Mouse (Mus musculus): ENCODE measurements around the gene Chrne.
A peak's percentile ranks its signal among the peaks of the same experiment; 100 is the strongest.

The Chrne gene

DNA sequence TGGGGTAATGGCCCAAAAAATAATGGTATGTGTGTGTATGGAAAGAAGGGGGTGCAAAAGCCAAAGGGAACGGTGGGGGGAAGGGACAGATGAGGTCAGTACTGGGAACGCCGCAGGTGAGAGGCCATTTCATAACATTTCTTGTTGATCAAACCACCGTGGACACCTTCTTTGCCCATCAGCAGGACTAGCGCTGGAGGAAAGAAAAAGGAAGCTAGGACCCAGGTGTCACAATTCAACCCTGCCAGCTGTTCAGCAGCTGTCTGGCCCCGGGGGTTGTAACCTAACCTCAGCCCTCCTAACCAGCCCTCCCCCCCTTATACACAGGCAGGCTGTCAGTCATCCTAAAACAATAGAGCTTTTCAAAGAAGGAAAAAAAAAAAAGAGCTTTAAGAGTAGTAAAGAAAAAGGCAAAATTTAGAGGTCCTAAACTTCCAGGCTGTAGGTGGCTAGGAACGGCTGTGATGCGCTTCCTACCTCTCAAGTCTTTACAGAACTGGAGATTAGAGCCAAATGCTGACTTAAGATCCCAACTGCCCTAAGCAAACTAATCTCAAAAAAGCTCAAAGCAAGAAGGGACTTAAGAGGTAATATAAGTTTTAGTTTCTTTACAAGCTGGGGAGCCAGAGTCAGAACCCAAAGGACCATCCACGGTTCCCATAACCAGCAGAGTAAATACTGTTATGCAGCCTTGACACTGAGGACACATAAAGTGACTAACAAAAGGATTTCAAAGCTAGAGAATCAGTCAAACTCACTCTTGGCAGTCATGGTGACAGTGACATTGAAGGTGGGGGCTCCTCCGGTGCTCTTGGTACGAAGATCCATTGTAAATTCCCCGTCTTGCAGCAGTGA lies 33.2 kb upstream of the Chrne start:
- no peak for DNase-seq (ENCODE audit: low spot score in 2 of 2)

DNA sequence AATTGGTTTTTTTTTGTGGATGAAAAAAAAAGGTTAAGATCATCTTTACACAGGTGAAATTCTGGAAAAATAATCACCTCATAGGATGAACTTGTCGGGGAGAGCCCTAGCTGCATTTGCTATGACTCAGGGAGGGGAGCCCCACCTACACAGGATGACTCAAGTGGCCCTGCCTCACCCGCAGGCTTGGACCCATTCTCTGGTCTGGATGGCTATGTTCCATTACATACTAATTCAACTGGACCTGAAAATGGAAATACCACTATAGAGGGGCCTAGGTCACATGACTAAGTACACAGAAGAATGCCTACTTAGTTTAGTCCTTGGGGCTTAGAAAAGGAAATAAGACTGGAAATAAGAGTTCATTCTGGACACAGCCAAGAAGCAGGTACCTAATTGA lies 32.4 kb upstream of the Chrne start:
- DNase-seq (ENCODE audit: low spot score in 2 of 2), result no peak

DNA sequence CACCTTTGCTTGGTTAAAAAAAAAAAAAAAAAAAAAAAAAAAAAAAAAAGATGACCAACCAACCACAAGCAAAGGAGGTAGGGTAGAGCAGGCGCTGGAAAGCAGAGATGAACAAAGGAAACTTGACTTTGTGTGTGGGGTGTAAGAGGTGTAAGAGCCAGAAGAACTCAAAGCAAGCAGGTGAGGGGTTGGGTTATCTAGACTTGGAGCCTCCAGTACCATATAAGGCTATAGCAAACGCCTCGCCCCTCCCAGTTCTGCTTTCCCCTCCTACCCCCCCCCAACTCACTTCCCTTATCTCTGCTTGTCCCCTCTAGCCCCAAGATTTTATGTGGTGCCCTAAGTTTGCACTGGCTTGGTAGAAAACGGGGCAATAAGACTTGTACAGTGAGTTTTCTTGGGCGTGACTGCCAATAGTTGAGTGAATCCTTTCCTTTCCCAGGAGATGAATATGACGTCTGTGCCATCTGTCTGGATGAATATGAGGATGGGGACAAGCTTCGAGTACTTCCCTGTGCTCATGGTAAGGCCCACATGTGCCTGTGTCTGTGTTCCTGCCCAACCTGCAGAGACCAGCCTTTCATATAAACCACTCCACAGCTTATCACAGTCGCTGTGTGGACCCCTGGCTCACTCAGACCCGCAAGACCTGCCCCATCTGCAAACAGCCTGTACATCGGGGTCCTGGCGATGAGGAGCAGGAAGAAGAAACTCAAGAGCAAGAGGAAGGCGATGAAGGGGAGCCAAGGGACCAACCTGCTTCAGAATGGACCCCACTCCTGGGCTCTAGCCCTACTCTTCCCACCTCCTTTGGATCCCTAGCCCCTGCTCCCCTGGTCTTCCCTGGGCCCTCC lies 31.5 kb upstream of the Chrne start:
- DNase-seq (ENCODE audit: low spot score in 2 of 2), result no peak

DNA sequence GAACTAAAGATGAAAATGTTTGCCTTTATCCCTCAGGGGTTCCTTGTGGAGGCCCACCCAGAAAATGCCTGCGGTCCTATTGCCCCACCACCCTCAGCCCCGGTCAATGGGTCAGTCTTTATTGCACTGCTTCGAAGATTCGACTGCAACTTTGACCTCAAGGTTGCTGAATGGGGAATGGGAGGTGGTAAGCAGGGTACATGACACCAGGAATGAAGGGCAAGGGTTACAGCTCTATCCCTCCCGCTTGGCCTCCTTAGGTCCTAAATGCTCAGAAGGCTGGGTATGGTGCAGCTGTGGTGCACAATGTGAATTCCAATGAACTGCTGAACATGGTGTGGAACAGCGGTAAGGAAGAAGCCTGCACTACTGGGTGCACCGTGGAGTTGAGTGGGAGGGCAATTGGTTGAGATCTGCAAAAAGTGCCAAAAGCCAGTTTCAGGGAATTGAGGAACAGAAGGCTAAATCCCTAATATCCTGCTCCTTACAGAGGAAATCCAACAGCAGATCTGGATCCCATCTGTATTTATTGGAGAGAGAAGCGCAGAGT lies 30.2 kb upstream of the Chrne start:
- no peak for DNase-seq (ENCODE audit: low spot score in 2 of 2)

DNA sequence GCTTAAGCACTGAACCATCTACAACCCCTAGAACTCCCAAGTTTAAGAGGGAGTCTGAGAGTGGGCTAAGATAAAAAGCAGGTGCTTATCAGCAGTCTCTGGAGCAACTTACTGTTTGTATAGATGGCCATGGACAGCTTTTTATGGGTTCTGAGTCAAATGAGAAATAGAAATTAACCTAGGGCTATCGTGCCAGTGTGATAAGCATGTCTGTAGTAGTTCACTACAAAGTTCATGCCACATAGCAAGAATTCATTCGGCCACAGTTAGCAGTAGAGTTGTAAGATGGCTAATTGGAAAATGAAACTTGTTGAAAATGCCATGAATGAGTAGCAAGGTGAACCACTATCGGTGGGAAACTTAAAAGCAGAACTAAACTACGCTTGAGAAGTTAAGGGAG lies 29.5 kb upstream of the Chrne start:
- no peak for DNase-seq (ENCODE audit: low spot score in 2 of 2)

DNA sequence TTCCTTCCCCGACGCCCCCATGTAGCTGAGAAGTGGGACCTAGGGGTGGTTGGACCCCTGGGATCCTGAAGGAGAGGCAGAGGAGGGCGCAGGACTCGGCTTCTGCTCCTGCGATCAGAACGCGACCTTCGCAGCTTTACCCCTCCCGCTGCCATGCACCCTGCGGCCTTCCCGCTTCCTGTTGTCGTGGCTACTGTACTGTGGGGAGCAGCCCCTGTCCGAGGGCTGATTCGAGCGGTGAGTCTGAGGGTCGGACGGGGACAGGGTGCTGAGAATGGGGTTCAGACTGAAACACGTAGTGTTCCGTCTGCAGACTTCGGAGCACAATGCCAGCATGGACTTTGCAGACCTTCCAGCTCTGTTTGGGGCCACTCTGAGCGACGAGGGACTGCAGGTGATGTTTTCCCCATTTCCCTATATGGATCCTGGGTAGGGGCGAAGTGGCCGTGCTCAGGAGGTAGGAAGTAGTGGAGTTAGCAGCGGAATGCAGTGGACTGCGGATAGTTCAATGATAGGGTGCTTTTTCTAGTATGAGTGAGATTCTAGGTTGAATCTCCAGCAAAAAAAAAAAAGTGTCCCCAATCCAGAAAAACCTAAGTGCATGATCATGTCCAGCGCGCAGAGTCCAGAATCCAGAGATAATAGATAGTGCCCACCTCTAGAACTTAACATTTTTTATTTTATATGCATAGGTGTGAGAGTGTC lies 28.9 kb upstream of the Chrne start:
- peak; percentile 62 to 86 for DNase-seq (ENCODE audit: low spot score in 2 of 2)

DNA sequence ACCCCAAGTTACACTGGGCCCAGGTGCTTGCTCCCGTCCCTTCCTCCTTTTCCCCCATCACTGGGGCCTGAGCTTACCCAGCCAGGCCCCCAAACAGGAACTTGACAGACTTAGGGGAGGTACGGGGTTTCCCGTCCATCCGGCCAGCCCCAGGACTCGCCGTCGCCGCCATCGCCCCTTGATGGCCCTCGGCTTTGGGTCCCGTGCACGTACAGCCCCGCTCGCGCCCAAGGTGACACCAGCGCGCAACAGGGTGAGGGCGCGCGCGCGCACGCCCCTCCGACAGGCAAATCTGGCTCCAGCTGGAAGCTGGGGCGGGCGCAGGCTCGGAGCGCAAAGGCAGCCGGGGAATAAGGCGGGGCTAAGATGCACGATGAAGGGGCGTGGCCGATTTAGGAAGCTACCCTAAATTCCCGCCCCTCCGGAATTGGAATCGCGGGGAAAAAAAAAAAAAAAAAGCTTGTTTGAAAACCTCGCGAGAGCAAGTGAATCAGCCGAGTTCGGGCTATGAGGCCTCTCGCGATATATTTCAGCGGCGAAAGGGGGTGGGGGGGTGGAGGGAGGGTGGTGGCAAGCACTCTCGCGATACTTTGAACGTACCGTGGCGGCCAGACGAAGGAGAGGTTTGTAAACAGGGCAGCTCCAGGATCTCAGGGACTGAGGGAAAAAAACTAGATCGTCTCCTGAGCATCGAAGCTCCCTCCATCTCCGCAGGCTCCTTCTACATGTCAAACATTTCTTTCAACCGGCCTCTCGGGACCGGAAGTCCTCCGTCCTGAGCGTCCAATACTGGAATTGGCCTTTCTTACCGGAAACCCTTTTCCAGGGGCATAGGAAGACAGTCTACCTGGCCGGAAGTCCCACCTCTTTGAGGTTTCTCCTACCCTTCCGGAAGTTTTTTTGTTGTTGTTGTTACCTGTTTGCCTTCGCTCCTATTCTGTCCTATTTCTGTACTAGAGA lies 28.0 kb upstream of the Chrne start, which contains the start of the genes Rnf167 and Slc25a11:
Gene Rnf167 (plus strand): TSS at position 545 of the 960 bp plus-strand sequence.
Gene Slc25a11 (minus strand): TSS at position 789 of the 960 bp plus-strand sequence.
- peak; percentile 96 to 97 for DNase-seq (ENCODE audit: low spot score in 2 of 2)

DNA sequence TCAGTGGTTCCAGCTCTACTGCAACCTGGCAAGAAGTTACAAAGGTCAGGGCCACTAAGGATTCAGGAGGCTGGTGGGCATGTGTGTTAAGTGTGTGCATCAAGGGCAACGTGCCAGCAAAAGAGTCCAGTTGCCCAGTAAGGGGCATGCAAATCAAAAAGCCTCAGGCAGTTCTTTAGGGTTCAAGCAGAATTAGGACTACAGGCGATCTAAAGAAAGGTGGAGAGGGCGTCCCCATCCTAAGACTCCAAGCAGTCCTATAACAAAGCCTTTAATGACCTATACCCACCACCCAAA lies 27.2 kb upstream of the Chrne start:
- DNase-seq (ENCODE audit: low spot score in 2 of 2), result no peak

DNA sequence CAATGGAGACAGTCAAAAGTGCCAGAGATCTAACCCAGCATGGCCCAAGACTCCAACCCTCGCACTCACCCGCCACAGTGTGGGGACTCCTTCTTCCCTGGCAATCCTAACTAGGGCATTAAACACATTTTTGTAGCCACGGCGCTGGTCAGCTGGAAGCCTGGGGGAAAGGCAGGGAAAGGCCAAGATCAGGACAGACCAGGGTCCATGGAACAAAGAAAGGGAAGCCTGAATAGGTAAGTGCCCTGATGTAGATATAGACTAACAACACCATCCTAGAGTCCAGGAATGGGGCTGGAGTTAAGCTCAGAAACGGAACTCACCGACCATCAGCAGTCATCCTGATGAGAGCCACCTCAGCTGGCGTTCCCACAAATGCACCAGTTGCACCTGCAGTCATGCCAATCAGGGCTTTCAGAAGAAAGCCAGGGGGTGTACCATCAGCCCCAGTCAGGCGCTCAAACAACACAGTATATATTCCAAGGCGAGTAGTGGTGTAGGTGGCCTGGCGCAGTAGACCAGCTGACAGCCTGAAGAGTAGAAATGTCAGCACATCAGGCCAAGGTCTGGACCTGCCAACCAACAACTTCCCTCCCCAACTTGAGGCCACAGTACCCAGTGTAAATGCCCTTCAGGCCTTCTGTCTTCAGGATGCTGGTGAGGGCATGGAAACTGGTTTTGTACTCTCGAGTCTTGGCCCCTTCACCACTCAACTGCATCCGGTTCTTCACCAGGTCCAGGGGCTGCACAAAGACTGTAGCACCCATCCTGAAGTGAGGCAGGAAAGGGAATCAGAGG lies 26.6 kb upstream of the Chrne start:
- peak in 1 of 2 experiments; percentile 64 for DNase-seq (ENCODE audit: low spot score in 2 of 2)

DNA sequence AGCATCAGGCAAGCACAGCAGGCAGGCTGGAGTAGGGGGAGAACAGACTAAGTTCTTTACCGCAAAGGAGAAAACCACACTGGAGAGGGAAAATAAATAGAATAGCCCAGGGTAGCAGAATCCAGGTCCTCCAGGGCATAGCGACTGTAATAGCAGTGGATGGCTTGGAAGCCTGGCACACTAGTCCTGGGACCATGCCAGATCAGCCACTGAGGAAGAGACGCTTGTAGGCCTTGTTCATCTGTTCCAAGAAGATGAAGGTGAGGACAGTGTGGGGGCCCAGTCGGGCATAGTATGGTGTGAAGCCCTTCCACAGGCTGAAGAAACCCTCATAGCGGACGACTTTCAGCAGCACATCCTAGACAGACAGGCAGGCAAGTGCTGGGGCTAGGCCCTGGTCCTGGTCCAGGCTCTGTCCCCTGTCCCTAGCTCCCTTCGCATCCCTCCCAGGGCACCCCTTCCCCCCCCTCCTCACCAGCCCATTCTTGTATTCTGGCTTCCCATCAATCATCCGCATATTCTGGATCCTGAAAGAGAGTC lies 25.6 kb upstream of the Chrne start:
- DNase-seq (ENCODE audit: low spot score in 2 of 2), result peak in 1 of 2 experiments; percentile 58

DNA sequence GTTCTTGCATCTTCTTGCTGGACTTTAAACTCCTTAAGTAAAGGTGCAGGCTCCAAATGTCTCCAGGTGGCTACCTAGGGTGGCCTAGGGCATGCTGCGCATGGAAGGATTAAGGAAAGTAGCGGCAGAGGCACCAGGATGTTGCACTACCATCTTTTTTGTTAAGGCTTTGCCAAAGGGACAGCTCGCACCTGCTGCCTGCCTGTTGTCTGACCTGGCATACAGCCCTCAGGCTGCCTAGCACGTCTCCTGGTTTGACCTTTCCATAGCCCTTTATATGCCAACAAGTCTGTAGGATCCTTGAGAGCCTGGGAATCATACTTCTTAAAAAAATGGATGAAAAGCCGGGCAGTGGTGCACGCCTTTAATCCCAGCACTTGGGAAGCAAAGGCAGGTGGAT lies 24.0 kb upstream of the Chrne start:
- no peak for DNase-seq (ENCODE audit: low spot score in 2 of 2)

DNA sequence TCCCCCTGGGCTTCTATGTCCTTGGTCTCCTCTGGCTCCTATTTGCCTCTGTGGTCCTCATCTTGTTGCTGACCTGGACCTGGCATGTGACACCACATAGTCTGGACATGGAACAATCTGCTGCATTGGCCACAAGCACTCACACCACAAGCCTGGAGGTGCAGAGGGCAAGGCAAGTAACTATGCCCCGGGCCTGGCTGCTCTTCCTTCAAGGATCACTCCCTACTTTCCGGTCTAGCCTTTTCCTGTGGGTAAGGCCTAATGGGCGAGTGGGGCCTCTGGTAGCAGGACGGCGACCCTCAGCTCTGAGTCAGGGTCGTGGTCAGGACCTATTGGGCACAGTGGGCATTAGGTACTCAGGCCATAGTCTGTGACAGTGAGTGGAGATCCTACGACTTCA lies 22.2 kb upstream of the Chrne start:
- peak in 1 of 2 experiments; percentile 58 for DNase-seq (ENCODE audit: low spot score in 2 of 2)

DNA sequence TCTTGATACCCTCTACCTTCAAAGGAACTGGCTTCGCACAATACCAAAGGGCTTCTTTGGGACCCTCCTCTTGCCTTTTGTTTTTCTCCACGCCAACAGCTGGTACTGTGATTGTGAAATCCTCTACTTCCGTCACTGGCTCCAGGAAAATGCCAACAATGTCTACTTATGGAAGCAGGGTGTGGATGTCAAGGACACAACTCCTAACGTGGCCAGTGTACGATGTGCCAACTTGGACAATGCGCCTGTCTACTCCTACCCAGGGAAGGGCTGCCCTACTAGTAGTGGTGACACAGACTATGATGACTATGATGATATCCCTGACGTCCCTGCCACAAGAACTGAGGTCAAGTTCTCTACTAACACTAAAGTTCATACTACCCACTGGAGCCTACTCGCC lies 21.0 kb upstream of the Chrne start:
- DNase-seq (ENCODE audit: low spot score in 2 of 2), result no peak

DNA sequence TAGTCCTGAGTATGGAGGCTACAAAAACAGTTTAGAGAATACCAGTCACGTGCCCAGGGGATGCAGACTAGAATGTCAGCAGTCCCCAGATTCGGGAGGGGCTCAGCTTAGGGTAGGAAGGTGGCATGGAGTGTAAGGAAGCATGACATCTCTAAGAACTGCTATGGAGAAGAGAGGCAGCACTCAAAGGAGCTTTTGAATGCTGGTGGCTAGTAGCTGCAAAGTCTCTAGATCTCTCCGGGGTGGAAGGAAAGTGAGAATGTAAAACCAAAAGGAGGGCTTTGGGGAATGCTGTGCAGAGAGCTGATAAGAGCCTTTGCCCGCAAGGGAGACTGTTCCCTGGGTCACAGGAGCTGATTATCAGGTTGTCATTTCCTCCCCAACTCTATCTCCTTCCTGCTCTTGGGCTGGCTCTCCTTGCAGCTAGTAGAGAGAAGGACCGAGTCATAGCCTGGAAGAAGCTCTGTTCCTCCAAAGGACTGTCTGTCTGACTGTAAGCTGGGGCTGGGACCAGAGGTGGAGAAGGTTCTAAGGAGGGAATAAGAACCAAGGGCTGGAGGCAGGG lies 19.8 kb upstream of the Chrne start, which contains the start of gene Gp1ba:
Gene Gp1ba (plus strand): TSS at position 409 of the 565 bp plus-strand sequence.
- DNase-seq (ENCODE audit: low spot score in 2 of 2), result peak in 1 of 2 experiments; percentile 62

DNA sequence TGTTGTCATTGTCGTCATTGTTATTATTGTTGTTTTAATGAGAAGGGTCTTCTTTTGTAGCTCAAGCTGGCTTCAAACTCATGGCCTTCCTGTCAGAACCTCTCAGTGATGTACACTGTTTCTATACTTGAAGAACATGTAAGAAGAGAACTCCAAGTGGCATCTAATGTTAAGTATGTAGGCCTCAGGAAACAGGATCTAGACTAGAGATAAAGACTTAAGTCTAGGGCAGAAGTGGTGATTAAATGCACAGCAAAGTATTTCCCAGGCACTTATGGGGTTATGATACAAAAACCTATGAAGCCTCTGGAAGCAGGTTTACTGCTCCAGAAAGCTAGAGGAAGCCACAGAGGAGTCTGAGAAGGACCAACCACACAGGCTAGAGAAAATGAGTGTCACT lies 19.3 kb upstream of the Chrne start:
- no peak for DNase-seq (ENCODE audit: low spot score in 2 of 2)

DNA sequence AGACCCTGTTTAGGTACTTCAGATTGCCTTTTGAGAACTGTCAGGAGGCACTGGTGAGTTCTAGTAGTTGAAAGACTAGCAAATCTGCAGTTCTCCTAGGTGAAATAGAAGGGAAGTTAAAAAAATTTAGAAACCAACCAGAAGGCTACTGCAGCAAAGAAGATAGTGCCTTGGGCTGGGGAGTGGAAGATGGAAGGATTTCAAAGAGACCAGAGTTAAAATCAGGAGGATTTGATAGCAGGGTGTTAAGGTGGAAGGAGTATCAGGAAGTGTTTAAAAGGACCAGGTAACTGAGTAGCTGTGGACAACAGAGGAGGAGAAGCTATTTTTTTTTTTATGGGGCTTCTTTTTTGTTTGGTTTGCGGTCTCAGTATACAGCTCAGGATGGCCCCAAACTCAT lies 18.7 kb upstream of the Chrne start:
- no peak for DNase-seq (ENCODE audit: low spot score in 2 of 2)

DNA sequence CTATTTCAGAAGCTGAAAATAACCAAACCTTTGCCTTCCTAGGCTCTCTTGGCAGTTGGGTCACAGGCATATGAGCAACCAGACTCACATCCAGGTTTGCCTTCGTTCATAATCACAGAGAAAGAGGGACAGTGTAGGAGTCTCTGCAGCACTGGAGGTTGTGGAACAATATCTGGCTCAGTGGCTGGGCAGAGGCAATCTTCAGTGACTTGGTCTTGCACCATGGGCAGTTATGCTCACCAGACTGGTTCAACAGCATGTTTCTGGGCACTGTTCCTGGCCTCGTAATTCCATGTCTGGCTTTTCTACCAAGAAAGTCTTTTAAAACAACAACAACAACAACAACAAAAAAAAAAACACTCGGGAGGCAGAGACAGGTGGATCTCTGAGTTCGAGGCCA lies 16.6 kb upstream of the Chrne start:
- DNase-seq (ENCODE audit: low spot score in 2 of 2), result no peak

DNA sequence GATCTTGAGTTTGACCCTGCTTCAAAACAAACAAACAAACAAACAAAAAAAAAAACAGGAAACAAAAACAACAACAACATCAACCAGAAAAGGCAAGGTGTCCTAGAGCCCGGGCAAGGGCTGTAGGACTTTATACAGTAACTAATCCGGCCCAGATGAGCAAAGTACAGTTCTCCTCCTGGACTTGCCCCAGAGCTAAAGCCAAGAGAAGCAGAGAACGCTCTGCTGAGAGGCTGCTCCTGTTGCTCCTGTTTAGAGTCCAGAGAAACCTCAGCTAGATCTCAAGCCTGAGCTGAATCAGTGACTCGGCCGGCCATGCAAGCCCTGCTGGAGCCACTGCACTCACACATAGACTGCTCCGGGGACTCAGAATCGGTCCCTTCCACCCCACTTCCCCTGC lies 11.1 kb upstream of the Chrne start:
- no peak for DNase-seq (ENCODE audit: low spot score in 2 of 2)

DNA sequence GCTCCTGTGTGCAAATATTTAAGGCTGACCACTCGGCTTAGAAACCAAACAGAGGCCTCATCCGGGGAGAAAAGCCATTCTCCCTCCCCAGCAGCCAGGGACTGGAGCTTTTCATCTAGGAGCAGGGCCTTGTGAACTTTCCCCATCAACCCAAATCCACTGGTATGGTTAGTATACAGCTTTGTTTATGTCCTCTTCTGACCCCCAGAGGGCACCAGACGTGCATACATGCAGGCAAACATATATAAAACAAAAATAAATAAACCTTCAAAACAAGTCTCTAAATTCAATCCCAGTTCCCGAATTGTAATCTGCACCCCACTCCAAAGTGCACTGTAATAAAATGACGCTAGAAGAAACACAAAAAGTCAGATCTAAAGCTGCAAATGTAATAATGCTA lies 10.5 kb upstream of the Chrne start:
- DNase-seq (ENCODE audit: low spot score in 2 of 2), result peak in 1 of 2 experiments; percentile 61
